Comparison of ENCODE assay signal across 20 mouse cellular contexts in the genomic region with DNA sequence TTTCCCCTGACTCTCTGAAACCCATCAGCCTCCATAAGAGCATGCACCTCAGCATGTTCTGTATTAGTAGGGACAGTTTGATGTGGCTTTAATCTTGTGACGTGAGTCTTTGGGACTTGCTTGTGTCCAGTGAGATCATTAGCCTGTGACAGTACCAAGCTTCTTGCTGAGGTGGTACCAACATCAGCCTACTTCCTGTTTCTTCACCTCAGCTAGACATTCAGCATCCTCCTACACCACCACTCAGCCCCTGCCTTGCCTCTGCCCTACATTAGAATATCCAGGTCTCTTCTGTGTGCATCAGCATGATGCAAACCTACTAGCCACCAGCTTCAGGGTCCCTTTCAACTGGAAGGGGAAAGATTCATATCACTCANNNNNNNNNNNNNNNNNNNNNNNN.
DNase-seq lines count a peak whose midpoint lies in the region; ATAC-seq and TF ChIP-seq lines count a peak whose summit lies in the region.
"Had no signal": no experiment of that assay in that cellular context is flagged by ENCODE, and none has a peak within 500 bp of the region (broad histone marks: within the 10 kb centered on the region; RNA-seq: fewer than 3 reads in every experiment).

No protein-coding gene starts in this region.

- TF ChIP-seq CTCF in thymus, adult 2 months (IDR thresholded peaks at IDR 0.05; ENCODE audit: borderline replicate concordance, control insufficient read depth, extremely low read depth, insufficient read depth, low read length, poor library complexity): no peak
- TF ChIP-seq CTCF in olfactory bulb, adult 2 months (IDR thresholded peaks at IDR 0.05; ENCODE audit: insufficient read depth, low read depth, low read length): no peak

- H3K27ac ChIP-seq in thymus, adult 2 months (ENCODE audit: control insufficient read depth, insufficient read depth, low read length): peak overlapping the region; percentile 3; the same call in 1 of the 2 replicates
- peak overlapping the region; percentile 12 for H3K27ac ChIP-seq in olfactory bulb, adult 2 months (ENCODE audit: insufficient read depth, low read depth, low read length)
- H3K27ac ChIP-seq in kidney, embryonic 14.5 days (ENCODE audit: low read depth, low read length): no peak overlapping the region
- H3K27ac ChIP-seq in hindbrain, embryonic 16.5 days (ENCODE audit: low read depth, low read length): no peak overlapping the region

- peaks cover 48% of the 10 kb centered on the region for H3K4me1 ChIP-seq in thymus, adult 2 months (replicated peaks; ENCODE audit: control insufficient read depth, insufficient read depth, low read length)
- H3K4me1 ChIP-seq in olfactory bulb, adult 2 months (ENCODE audit: control insufficient read depth, insufficient read depth, low read length): peaks cover 25% of the 10 kb centered on the region
- no peaks in the 10 kb centered on the region for H3K4me1 ChIP-seq in kidney, embryonic 14.5 days (ENCODE audit: control insufficient read depth, insufficient read depth, low read length)
- H3K4me1 ChIP-seq in hindbrain, embryonic 16.5 days (ENCODE audit: control insufficient read depth, insufficient read depth, low read depth, low read length): no peaks in the 10 kb centered on the region

- peak; percentile 27 for DNase-seq in thymus, adult 2 months
- DNase-seq in thymus, postnatal 4 days: no peak
- peak; percentile 30 for DNase-seq in induced T-regulatory cell, adult 2 months (ENCODE audit: low read depth)
- DNase-seq: cerebellum, adult 8-10 months; heart, adult 11 months; heart, postnatal 10 days; kidney, adult 2 months; kidney, postnatal 14 days; lung, postnatal 14 days; right cerebral cortex, postnatal 14 days had no signal

- H3K9ac ChIP-seq in kidney, embryonic 14.5 days (ENCODE audit: low read depth, low read length): no peak overlapping the region
- H3K9ac ChIP-seq in hindbrain, embryonic 16.5 days (ENCODE audit: low read depth, low read length): no peak overlapping the region

- no peak overlapping the region for H3K4me3 ChIP-seq in thymus, adult 2 months (ENCODE audit: control insufficient read depth, insufficient read depth, low read length)
- H3K4me3 ChIP-seq in olfactory bulb, adult 2 months (ENCODE audit: insufficient read depth, low read depth, low read length): no peak overlapping the region
- no peak overlapping the region for H3K4me3 ChIP-seq in kidney, embryonic 14.5 days (ENCODE audit: low read length)
- no peak overlapping the region for H3K4me3 ChIP-seq in hindbrain, embryonic 16.5 days (ENCODE audit: low read length)

- H3K36me3 ChIP-seq in thymus, adult 2 months (ENCODE audit: control insufficient read depth, insufficient read depth, low read length): no peaks in the 10 kb centered on the region
- no peaks in the 10 kb centered on the region for H3K36me3 ChIP-seq in kidney, embryonic 14.5 days (ENCODE audit: control insufficient read depth, insufficient read depth, low read length)
- H3K36me3 ChIP-seq in hindbrain, embryonic 16.5 days (ENCODE audit: control insufficient read depth, insufficient read depth, low read length): no peaks in the 10 kb centered on the region
- H3K36me3 ChIP-seq: G1E had no signal

- H3K4me2 ChIP-seq in kidney, embryonic 14.5 days (replicated peaks; ENCODE audit: low read depth, low read length): no peak overlapping the region
- H3K4me2 ChIP-seq in hindbrain, embryonic 16.5 days (ENCODE audit: low read length): no peak overlapping the region
- H3K4me2 ChIP-seq: heart, embryonic 11.5 days had no signal

- TF ChIP-seq POLR2A in thymus, adult 2 months (IDR thresholded peaks at IDR 0.05; ENCODE audit: control insufficient read depth, extremely low read depth, insufficient read depth, low read length, poor library complexity): no peak
- no peak for TF ChIP-seq POLR2A in olfactory bulb, adult 2 months (IDR thresholded peaks at IDR 0.05; ENCODE audit: insufficient read depth, low read depth, low read length)

- no peaks in the 10 kb centered on the region for H3K9me3 ChIP-seq in kidney, embryonic 14.5 days (ENCODE audit: control insufficient read depth, low read length)
- no peaks in the 10 kb centered on the region for H3K9me3 ChIP-seq in hindbrain, embryonic 16.5 days (ENCODE audit: control insufficient read depth, low read length)
- H3K9me3 ChIP-seq: G1E had no signal

- 81% methylated on average over 1 of the region's 1 CpGs for whole genome bisulfite sequencing in thymus, adult 2 months
- WGBS in olfactory bulb, adult 2 months: 88% methylated on average over 1 of the region's 1 CpGs
- 84% methylated on average over 1 of the region's 1 CpGs for WGBS in kidney, embryonic 14.5 days
- 92% methylated on average over 1 of the region's 1 CpGs for WGBS in hindbrain, embryonic 16.5 days

- ATAC-seq in CD4-positive, CD25-positive, alpha-beta regulatory T cell, adult 4 months: peak; percentile 78
- ATAC-seq in kidney, embryonic 14.5 days (ENCODE audit: low FRiP score, low TSS enrichment): no peak
- no peak for ATAC-seq in cerebellum, adult (ENCODE audit: insufficient number of reproducible peaks, low FRiP score, low TSS enrichment)
- no peak for ATAC-seq in hindbrain, embryonic 16.5 days
- ATAC-seq: forebrain, embryonic 14.5 days; midbrain, embryonic 16.5 days; Patski had no signal

- no peaks in the 10 kb centered on the region for H3K27me3 ChIP-seq in thymus, adult 2 months (ENCODE audit: control insufficient read depth, insufficient read depth, low read length)
- H3K27me3 ChIP-seq in kidney, embryonic 14.5 days (ENCODE audit: control insufficient read depth, insufficient read depth, low read length): no peaks in the 10 kb centered on the region
- no peaks in the 10 kb centered on the region for H3K27me3 ChIP-seq in hindbrain, embryonic 16.5 days (replicated peaks; ENCODE audit: control insufficient read depth, insufficient read depth, low read length)
- H3K27me3 ChIP-seq: Patski had no signal

Comparison
In these comparisons a context has a peak if more than half of its experiments do, and no peak if none do; other contexts are left out.
1. H3K27ac ChIP-seq: peak in thymus, adult 2 months (single experiment) and olfactory bulb, adult 2 months (single experiment); none in kidney, embryonic 14.5 days (single experiment) and hindbrain, embryonic 16.5 days (single experiment).